Mouse (Mus musculus): ENCODE measurements around the gene Gm13285. TPM values are rescaled to one million over a fixed set of nuclear protein-coding genes. Genes with fewer than 3 reads are reported as not detected.
"Not testable (repeated sequence)": the region's sequence is repeated elsewhere in the genome, so short reads cannot be mapped to it uniquely, and the experiment has no call there.

Gm13285 gene
- total RNA-seq (2021) = not detected
- polyA plus RNA-seq (2012; rRNA removed) = not detected in 2 replicates
- long read RNA-seq = 0 reads

- H3K4me3 ChIP-seq; H3K36me3 ChIP-seq (ENCODE audit: control insufficient read depth, insufficient read depth, low read length); H3K27ac ChIP-seq; H3K9ac ChIP-seq (ENCODE audit: low read depth, low read length); H3K79me2 ChIP-seq (replicated peaks; ENCODE audit: control insufficient read depth, insufficient read depth, low read length); H3K27me3 ChIP-seq (ENCODE audit: control insufficient read depth, insufficient read depth, low read length); DNase-seq; intact Hi-C loops (cut with DNase I); H3K4me1 ChIP-seq (ENCODE audit: control insufficient read depth, insufficient read depth, low read length): not testable (repeated sequence)
- 12% methylated on average over 5 of the region's 7 CpGs for WGBS
Observed at GRCm38 (mm10) chr4:88799365-88799764, at the start of gene Gm13285. Gene Gm13285, plus strand, starts transcription at chr4:88799665.

- intact Hi-C loops (cut with DNase I) = no loop called here
- 63% methylated on average over 6 of the region's 6 CpGs for WGBS
Observed at GRCm38 (mm10) chr4:88749926-88750325, 49.5 kb upstream of the Gm13285 start.

GRCm38 (mm10) chr4:88754818-88755340, 44.6 kb upstream of the Gm13285 start, which contains the start of gene Gm13271:
Gene Gm13271, plus strand, starts transcription at chr4:88754868.
- peak; percentile 66 to 83 for DNase-seq
- H3K4me1 ChIP-seq (ENCODE audit: control insufficient read depth, insufficient read depth, low read length); H3K27ac ChIP-seq; H3K9ac ChIP-seq (ENCODE audit: low read depth, low read length); H3K4me3 ChIP-seq; intact Hi-C loops (cut with DNase I); H3K27me3 ChIP-seq (ENCODE audit: control insufficient read depth, insufficient read depth, low read length); H3K36me3 ChIP-seq (ENCODE audit: control insufficient read depth, insufficient read depth, low read length); H3K79me2 ChIP-seq (replicated peaks; ENCODE audit: control insufficient read depth, insufficient read depth, low read length): not testable (repeated sequence)
- 76% methylated on average over 15 of the region's 15 CpGs for WGBS
- peak; percentile 44 for TF ChIP-seq CTCF (IDR thresholded peaks at IDR 0.05)

More at GRCm38 (mm10) chr4:88749926-88750325, 49.5 kb upstream of the Gm13285 start:
- H3K79me2 ChIP-seq (replicated peaks; ENCODE audit: control insufficient read depth, insufficient read depth, low read length) = no peaks in the 10 kb centered on the region
- no peak overlapping the region for H3K27ac ChIP-seq
- H3K4me3 ChIP-seq = no peak overlapping the region
- H3K4me1 ChIP-seq (ENCODE audit: control insufficient read depth, insufficient read depth, low read length) = no peaks in the 10 kb centered on the region
- H3K27me3 ChIP-seq (ENCODE audit: control insufficient read depth, insufficient read depth, low read length) = no peaks in the 10 kb centered on the region
- no peak for DNase-seq
- no peaks in the 10 kb centered on the region for H3K36me3 ChIP-seq (ENCODE audit: control insufficient read depth, insufficient read depth, low read length)
- TF ChIP-seq POLR2A (IDR thresholded peaks at IDR 0.05; ENCODE audit: insufficient read depth, low read depth, low read length) = no peak
- no peak for TF ChIP-seq EP300 (IDR thresholded peaks at IDR 0.05; ENCODE audit: insufficient read depth, low read depth, low read length)
- TF ChIP-seq CTCF (IDR thresholded peaks at IDR 0.05) = no peak
- no peak overlapping the region for H3K9ac ChIP-seq (ENCODE audit: low read depth, low read length)

- intact Hi-C loops (cut with DNase I) = loop anchor here (2.0 kb wide), 1 partner anchor 18 kb away; no protein-coding TSS in a partner anchor
- Histone ChIP-seq H3K9ac (ENCODE audit: low read depth, low read length) (peak overlapping the region; percentile 82), H3K4me3 (peak overlapping the region; percentile 47), H3K27ac (peak overlapping the region; percentile 77)
- WGBS = 9% methylated on average over 29 of the region's 31 CpGs
- peak; percentile 65; the same call in 1 of the 2 replicates for TF ChIP-seq POLR2A (IDR thresholded peaks at IDR 0.05; ENCODE audit: insufficient read depth, low read depth, low read length)
- not testable (repeated sequence) for H3K4me1 ChIP-seq (ENCODE audit: control insufficient read depth, insufficient read depth, low read length); H3K27me3 ChIP-seq (ENCODE audit: control insufficient read depth, insufficient read depth, low read length); H3K79me2 ChIP-seq (replicated peaks; ENCODE audit: control insufficient read depth, insufficient read depth, low read length); H3K36me3 ChIP-seq (ENCODE audit: control insufficient read depth, insufficient read depth, low read length)
- DNase-seq = peak; percentile 34 to 59
Observed at GRCm38 (mm10) chr4:88756581-88757513, 42.6 kb upstream of the Gm13285 start.

GRCm38 (mm10) chr4:88757628-88758031, 41.8 kb upstream of the Gm13285 start:
- peak; percentile 89 to 92 for DNase-seq
- intact Hi-C loops (cut with DNase I) = loop anchor here (2.0 kb wide), 1 partner anchor 19 kb away; no protein-coding TSS in a partner anchor

GRCm38 (mm10) chr4:88758751-88759150, 40.7 kb upstream of the Gm13285 start:
- intact Hi-C loops (cut with DNase I); H3K27me3 ChIP-seq (ENCODE audit: control insufficient read depth, insufficient read depth, low read length); H3K79me2 ChIP-seq (replicated peaks; ENCODE audit: control insufficient read depth, insufficient read depth, low read length); H3K4me1 ChIP-seq (ENCODE audit: control insufficient read depth, insufficient read depth, low read length); H3K27ac ChIP-seq; H3K4me3 ChIP-seq; DNase-seq; H3K9ac ChIP-seq (ENCODE audit: low read depth, low read length); H3K36me3 ChIP-seq (ENCODE audit: control insufficient read depth, insufficient read depth, low read length): not testable (repeated sequence)
- WGBS = 88% methylated on average over 9 of the region's 9 CpGs

More at GRCm38 (mm10) chr4:88757628-88758031, 41.8 kb upstream of the Gm13285 start:
- not testable (repeated sequence) for H3K4me1 ChIP-seq (ENCODE audit: control insufficient read depth, insufficient read depth, low read length); H3K36me3 ChIP-seq (ENCODE audit: control insufficient read depth, insufficient read depth, low read length); H3K79me2 ChIP-seq (replicated peaks; ENCODE audit: control insufficient read depth, insufficient read depth, low read length); H3K27me3 ChIP-seq (ENCODE audit: control insufficient read depth, insufficient read depth, low read length)
- 0% methylated on average over 16 of the region's 21 CpGs for WGBS
- Histone ChIP-seq H3K9ac (ENCODE audit: low read depth, low read length) (peak overlapping the region; percentile 82), H3K4me3 (peak overlapping the region; percentile 47), H3K27ac (peak overlapping the region; percentile 77)
- TF ChIP-seq POLR2A (IDR thresholded peaks at IDR 0.05; ENCODE audit: insufficient read depth, low read depth, low read length) = peak; percentile 61; the same call in 1 of the 2 replicates
- TF ChIP-seq CTCF (IDR thresholded peaks at IDR 0.05) = peak; percentile 66

- H3K4me1 ChIP-seq (ENCODE audit: control insufficient read depth, insufficient read depth, low read length); H3K27me3 ChIP-seq (ENCODE audit: control insufficient read depth, insufficient read depth, low read length); H3K4me3 ChIP-seq; intact Hi-C loops (cut with DNase I); H3K79me2 ChIP-seq (replicated peaks; ENCODE audit: control insufficient read depth, insufficient read depth, low read length); H3K36me3 ChIP-seq (ENCODE audit: control insufficient read depth, insufficient read depth, low read length): not testable (repeated sequence)
- 13% methylated on average over 11 of the region's 14 CpGs for WGBS
- Histone ChIP-seq H3K9ac (ENCODE audit: low read depth, low read length) (peak within 1 kb of the TSS; percentile 43; the same call in 1 of the 2 replicates), H3K27ac (peak within 1 kb of the TSS; percentile 40; the same call in 1 of the 2 replicates)
- DNase-seq = peak in 1 of 2 experiments; percentile 44
Observed at GRCm38 (mm10) chr4:88759610-88760268, 39.7 kb upstream of the Gm13285 start, which contains the start of gene Gm13283. Gene Gm13283, plus strand, starts transcription at chr4:88760119.
